Mouse (Mus musculus) liver, postnatal 0 days (tissue): ENCODE results near the gene Dnase1l3.

Source experiments
- CTCF ChIP-seq: sonication (generic); IDR thresholded peaks from 2 replicates; pipeline ENCODE4 v1.5.1; 2016; ENCODE audit warnings: antibody characterized with exemption, low read depth
- EP300 ChIP-seq: IDR thresholded peaks from 2 replicates; pipeline ENCODE4 v1.6.1; 2016; ENCODE audit warnings: antibody characterized with exemption, low read depth, mild to moderate bottlenecking

- TF ChIP-seq CTCF (no peak), EP300 (no peak)
These were observed 55.3 kb downstream of the Dnase1l3 start for GRCm38 (mm10) chr14:7938809-7939784.
